In genomic region chr15:43992936-43993335, GRCm38 (mm10) we compare ENCODE assay signal across 22 mouse cellular contexts.
"Had no signal": no experiment of that assay in that cellular context is flagged by ENCODE, and none has a peak within 500 bp of the region (broad histone marks: within the 10 kb centered on the region; RNA-seq: fewer than 3 reads in every experiment).

No protein-coding gene starts in this region.

- H3K27ac ChIP-seq: heart, adult 2 months; heart, embryonic 13.5 days; heart, embryonic 15.5 days; hindbrain, embryonic 13.5 days; hindbrain, embryonic 15.5 days; hindbrain, postnatal 0 days; kidney, postnatal 0 days; layer of hippocampus, adult 2 months; limb, embryonic 13.5 days; limb, embryonic 15.5 days; liver, embryonic 12.5 days; liver, embryonic 14.5 days had no signal

- H3K4me2 ChIP-seq: heart, embryonic 11.5 days; heart, embryonic 13.5 days; heart, embryonic 15.5 days; hindbrain, embryonic 13.5 days; hindbrain, embryonic 15.5 days; limb, embryonic 13.5 days; limb, embryonic 15.5 days; liver, embryonic 12.5 days had no signal

- H3K9ac ChIP-seq: forebrain, postnatal 0 days; heart, embryonic 13.5 days; heart, embryonic 15.5 days; hindbrain, embryonic 13.5 days; hindbrain, embryonic 15.5 days; limb, embryonic 13.5 days; limb, embryonic 15.5 days; liver, embryonic 12.5 days; liver, embryonic 14.5 days had no signal

- H3K4me3 ChIP-seq: heart, adult 2 months; heart, embryonic 13.5 days; heart, embryonic 15.5 days; hindbrain, embryonic 13.5 days; hindbrain, embryonic 15.5 days; layer of hippocampus, adult 2 months; limb, embryonic 13.5 days; limb, embryonic 15.5 days; liver, embryonic 12.5 days had no signal

- H3K9me3 ChIP-seq: heart, embryonic 15.5 days; hindbrain, embryonic 13.5 days; hindbrain, embryonic 15.5 days; limb, embryonic 13.5 days; limb, embryonic 15.5 days; liver, embryonic 12.5 days had no signal

- H3K27me3 ChIP-seq: heart, embryonic 13.5 days; heart, embryonic 15.5 days; hindbrain, embryonic 13.5 days; hindbrain, embryonic 15.5 days; limb, embryonic 13.5 days; limb, embryonic 15.5 days; liver, embryonic 12.5 days had no signal

- H3K4me1 ChIP-seq: heart, embryonic 13.5 days; heart, embryonic 15.5 days; hindbrain, embryonic 13.5 days; hindbrain, embryonic 15.5 days; limb, embryonic 13.5 days; limb, embryonic 15.5 days; liver, embryonic 12.5 days had no signal

- DNase-seq: forebrain, postnatal 0 days; gastrocnemius, postnatal 14 days; gastrocnemius, postnatal 36 days; heart, adult 11 months; heart, adult 2 months; heart, postnatal 14 days; heart, postnatal 36 days; left cerebral cortex, postnatal 4 days; lung, adult 18-20 months had no signal

- ATAC-seq: forebrain, postnatal 0 days; hindbrain, postnatal 0 days; intestine, embryonic 16.5 days; liver, embryonic 12.5 days had no signal

- H3K36me3 ChIP-seq: heart, embryonic 13.5 days; heart, embryonic 15.5 days; hindbrain, embryonic 13.5 days; hindbrain, embryonic 15.5 days; limb, embryonic 13.5 days; limb, embryonic 15.5 days; liver, embryonic 12.5 days had no signal
